Mouse (Mus musculus) CH12.LX (cell line): ENCODE measurements at regions not wholly inside any gene's neighbourhood (a gene's known extent, or its start where the extent isn't known, plus 50 kb on each side); places are given as distances from the start of the nearest gene placed in this dataset.

ENCODE experiments used
- DNase-seq: peaks from one replicate; pipeline ENCODE4 v3.0.0-alpha.2; 2013; ENCODE audit errors: extremely low read depth
- H3K27ac ChIP-seq: 2 replicates; pipeline ENCODE4 v1.5.1; 2012; ENCODE audit warnings: low read depth, mild to moderate bottlenecking, control low read depth, moderate library complexity; ENCODE audit not compliant: insufficient read depth
- H3K27me3 ChIP-seq: replicated peaks from 2 replicates; pipeline ENCODE3; 2012; ENCODE audit warnings: inconsistent platforms
- H3K36me3 ChIP-seq, 2 experiments: replicated peaks in 1 of 2; 2 replicates each; pipeline versions ENCODE3 to v1.6.1; 2012; ENCODE audit warnings: inconsistent platforms in 1 of 2, low read length in 1 of 2, mild to moderate bottlenecking in 1 of 2, mixed read lengths in 1 of 2, moderate library complexity in 1 of 2; ENCODE audit not compliant: control insufficient read depth in 1 of 2, insufficient read depth in 1 of 2
- H3K4me1 ChIP-seq, 2 experiments: 2 replicates each; pipeline ENCODE4 v1.6.1; 2012; ENCODE audit warnings: inconsistent platforms in 1 of 2, moderate library complexity in 1 of 2; ENCODE audit not compliant: insufficient read depth in 2 of 2, control insufficient read depth in 1 of 2
- H3K4me2 ChIP-seq: 2 replicates; pipeline ENCODE4 v1.6.1; 2012; ENCODE audit warnings: low read depth, mild to moderate bottlenecking, control low read depth; ENCODE audit not compliant: poor library complexity, insufficient read depth, severe bottlenecking
- H3K4me3 ChIP-seq, 3 experiments: fragments of 150-350 bp in 1 of 3; sonication (generic) in 1 of 3; replicated peaks in 1 of 3; 2 replicates each; pipeline versions ENCODE3 to v1.5.1; 2011 to 2012; ENCODE audit warnings: low read depth in 2 of 3, low read length in 2 of 3, mild to moderate bottlenecking in 2 of 3, moderate library complexity in 2 of 3, control low read depth in 1 of 3, improper control_type of control experiment in 1 of 3, inconsistent platforms in 1 of 3, mixed read lengths in 1 of 3; ENCODE audit not compliant: poor library complexity in 1 of 3
- H3K79me2 ChIP-seq: replicated peaks from 2 replicates; pipeline ENCODE4 v1.6.1; 2012; ENCODE audit warnings: mild to moderate bottlenecking, moderate library complexity; ENCODE audit not compliant: control insufficient read depth, poor library complexity, insufficient read depth, severe bottlenecking; ENCODE audit errors: extremely low read depth
- H3K9ac ChIP-seq: 2 replicates; pipeline ENCODE4 v1.6.1; 2012; ENCODE audit warnings: low read depth, mild to moderate bottlenecking, control low read depth, moderate library complexity; ENCODE audit not compliant: insufficient read depth
- H3K9me3 ChIP-seq: replicated peaks from 2 replicates; pipeline ENCODE3; 2012; ENCODE audit warnings: low read length, inconsistent platforms, mixed read lengths
- E2F4 ChIP-seq: IDR thresholded peaks from 2 replicates; pipeline ENCODE4 v1.6.1; 2011; ENCODE audit warnings: low read depth, low read length, improper control_type of control experiment; ENCODE audit not compliant: insufficient replicate concordance
- ETS1 ChIP-seq: conservative IDR thresholded peaks from 2 replicates; pipeline ENCODE4 v1.6.1; 2012; ENCODE audit warnings: low read depth, mild to moderate bottlenecking, inconsistent platforms, low read length, improper control_type of control experiment, moderate library complexity
- GABPA ChIP-seq: IDR thresholded peaks from 2 replicates; pipeline ENCODE4 v1.6.1; 2012; ENCODE audit warnings: low read depth, low read length, improper control_type of control experiment, inconsistent platforms; ENCODE audit not compliant: insufficient replicate concordance
- IRF4 ChIP-seq: IDR thresholded peaks from 2 replicates; pipeline ENCODE4 v1.6.1; 2014; ENCODE audit warnings: low read depth, mild to moderate bottlenecking, inconsistent platforms, low read length, improper control_type of control experiment
- KAT2A ChIP-seq: IDR thresholded peaks from 2 replicates; pipeline ENCODE4 v1.6.1; 2012; ENCODE audit warnings: low read length, improper control_type of control experiment, inconsistent platforms; ENCODE audit not compliant: insufficient replicate concordance
- MEF2A ChIP-seq: IDR thresholded peaks from 2 replicates; pipeline ENCODE4 v1.6.1; 2014; ENCODE audit warnings: low read depth, mild to moderate bottlenecking, inconsistent platforms, low read length, improper control_type of control experiment, borderline replicate concordance
- MXI1 ChIP-seq: IDR thresholded peaks from 2 replicates; pipeline ENCODE4 v1.6.1; 2011; ENCODE audit warnings: mild to moderate bottlenecking, low read depth, low read length, improper control_type of control experiment
- NELFE ChIP-seq: IDR thresholded peaks from 2 replicates; pipeline ENCODE4 v1.6.1; 2011; ENCODE audit warnings: low read depth, low read length, improper control_type of control experiment
- NRF1 ChIP-seq: IDR thresholded peaks from 2 replicates; pipeline ENCODE4 v1.6.1; 2014; ENCODE audit warnings: low read depth, mild to moderate bottlenecking, inconsistent platforms, low read length, improper control_type of control experiment, moderate library complexity
- POLR2A ChIP-seq: IDR thresholded peaks from 2 replicates; pipeline ENCODE4 v1.6.1; 2011; ENCODE audit warnings: low read depth, mild to moderate bottlenecking, improper control_type of control experiment, low read length
- RAD21 ChIP-seq: IDR thresholded peaks from 2 replicates; pipeline ENCODE4 v1.6.1; 2011; ENCODE audit warnings: low read depth, mild to moderate bottlenecking, low read length, improper control_type of control experiment, moderate library complexity
- SMC3 ChIP-seq: IDR thresholded peaks from 2 replicates; pipeline ENCODE4 v1.6.1; 2011; ENCODE audit warnings: low read depth, low read length, improper control_type of control experiment
- TBP ChIP-seq: conservative IDR thresholded peaks from 2 replicates; pipeline ENCODE4 v1.6.1; 2011; ENCODE audit warnings: low read depth, low read length, improper control_type of control experiment
- UBTF ChIP-seq: IDR thresholded peaks from 2 replicates; pipeline ENCODE4 v1.6.1; 2012; ENCODE audit warnings: low read depth, mild to moderate bottlenecking, inconsistent platforms, low read length, improper control_type of control experiment, moderate library complexity
- ZKSCAN1 ChIP-seq: IDR thresholded peaks from 2 replicates; pipeline ENCODE4 v1.6.1; 2012; ENCODE audit warnings: low read depth, inconsistent platforms, low read length, improper control_type of control experiment, borderline replicate concordance
- ZMIZ1 ChIP-seq: IDR thresholded peaks from 2 replicates; pipeline ENCODE4 v1.6.1; 2012; ENCODE audit warnings: low read depth, mild to moderate bottlenecking, inconsistent platforms, low read length, improper control_type of control experiment
- dilution Hi-C: fragments of 300-500 bp; cut with MboI; formaldehyde crosslinking; loops from 2 replicates; pipeline ENCODE4 v1.14.3; 2020; ENCODE audit warnings: low sequenced_read_pairs; ENCODE audit not compliant: extremely low pct_unique_long_range_greater_than_20kb, extremely low pct_ligation_motif_present
- in situ Hi-C: fragments of 300-500 bp; cut with MboI; formaldehyde crosslinking; loops from 3 replicates; pipeline ENCODE4 v1.14.3; 2019; ENCODE audit warnings: low sequenced_read_pairs, low pct_ligation_motif_present, low pct_unique_long_range_greater_than_20kb, mixed read lengths

GRCm38 (mm10) chr9:43438476-43438875 is 127.8 kb downstream of the Trim29 start:
- no peak for TF ChIP-seq ZKSCAN1
- TF ChIP-seq POLR2A = no peak
- no peak for TF ChIP-seq RAD21
- no peak for TF ChIP-seq MEF2A
- no peak for TF ChIP-seq MXI1
- TF ChIP-seq IRF4 = no peak
- no peak for TF ChIP-seq NRF1
- no peak for TF ChIP-seq TBP
- no peak for TF ChIP-seq GABPA
- no peak for TF ChIP-seq UBTF
- TF ChIP-seq KAT2A = no peak
- TF ChIP-seq SMC3 = no peak
- no peak for TF ChIP-seq ZMIZ1
- TF ChIP-seq ETS1 = no peak
- TF ChIP-seq, all 38 proteins: peak for 0
- no peak overlapping the region for H3K4me2 ChIP-seq
- in situ Hi-C loops (no loop called here), dilution Hi-C loops (no loop called here)
- H3K9me3 ChIP-seq = peaks cover 2% of the 10 kb centered on the region
- no peaks in the 10 kb centered on the region for H3K79me2 ChIP-seq
- H3K36me3 ChIP-seq = no peaks in the 10 kb centered on the region
- no peak overlapping the region for H3K4me3 ChIP-seq
- DNase-seq = no peak
- no peak overlapping the region for H3K9ac ChIP-seq
- H3K27ac ChIP-seq = no peak overlapping the region
- H3K27me3 ChIP-seq = peaks cover 94% of the 10 kb centered on the region
- no peaks in the 10 kb centered on the region for H3K4me1 ChIP-seq

DNA sequence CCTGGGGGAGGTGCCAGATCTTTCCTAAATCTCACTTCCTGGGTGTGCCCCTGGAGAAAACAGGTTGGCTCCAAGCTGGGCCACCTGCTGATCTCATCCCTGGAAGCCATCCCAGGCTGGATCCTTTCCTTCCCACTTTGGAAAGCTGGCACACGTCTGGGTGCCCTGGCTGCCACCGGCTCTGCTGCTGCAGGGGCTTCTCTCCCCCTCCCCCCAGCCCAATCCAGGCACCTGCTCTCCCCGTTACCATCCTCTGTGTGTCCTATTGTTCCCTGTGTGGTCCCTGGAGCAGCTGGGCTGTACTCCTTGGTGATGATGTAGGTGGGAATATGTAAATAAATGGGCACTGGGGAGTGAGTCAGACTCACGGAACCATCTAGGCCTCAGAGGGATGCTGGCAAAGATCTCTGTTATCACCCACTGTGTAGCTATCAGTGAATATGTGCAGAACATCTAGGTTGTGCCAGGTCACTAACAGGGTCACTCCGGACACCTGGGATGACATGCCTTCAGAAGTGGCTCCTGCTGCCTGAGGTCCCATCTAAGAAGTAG is 130.4 kb downstream of the Trim29 start:
- Histone ChIP-seq H3K27me3 (peaks cover 93% of the 10 kb centered on the region), H3K36me3 (no peaks in the 10 kb centered on the region), H3K4me3 (no peak overlapping the region), H3K79me2 (no peaks in the 10 kb centered on the region), H3K9ac (no peak overlapping the region), H3K4me1 (no peaks in the 10 kb centered on the region), H3K4me2 (no peak overlapping the region), H3K9me3 (no peaks in the 10 kb centered on the region), H3K27ac (no peak overlapping the region)
- dilution Hi-C loops = no loop called here
- in situ Hi-C loops = no loop called here
- TF ChIP-seq E2F4 = no peak
- TF ChIP-seq NELFE = no peak
- DNase-seq = no peak
